Mouse (Mus musculus) heart, embryonic 14.5 days (tissue): Measurements from ENCODE around the gene Ralb. TPM values are rescaled to one million over a fixed set of nuclear protein-coding genes. Genes with fewer than 3 reads are reported as not detected.

Experiments used
- ATAC-seq: fragments of 200-750 bp; cut with Nextera tagmentation; 2 replicates; pipeline ENCODE4 v1.8.0; 2017; ENCODE audit warnings: low read depth, moderate TSS enrichment; ENCODE audit not compliant: insufficient number of reproducible peaks, insufficient read depth, low FRiP score
- H3K27ac ChIP-seq, 2 experiments: fragments of 200-500 bp in 1 of 2; fragments of 300-500 bp in 1 of 2; sonication (generic) in 1 of 2; replicated peaks in 1 of 2; 2 replicates each; pipeline ENCODE4 v1.5.1; 2012 to 2014; ENCODE audit warnings: low read depth in 2 of 2, low read length in 2 of 2, control low read depth in 1 of 2, mild to moderate bottlenecking in 1 of 2, mixed read lengths in 1 of 2; ENCODE audit not compliant: control insufficient read depth in 1 of 2, insufficient read depth in 1 of 2
- H3K27me3 ChIP-seq: fragments of 300-500 bp; sonication (generic); 2 replicates; pipeline ENCODE4 v1.6.1; 2014; ENCODE audit warnings: mild to moderate bottlenecking, low read length, control low read depth; ENCODE audit not compliant: control insufficient read depth, insufficient read depth
- H3K36me3 ChIP-seq: fragments of 300-500 bp; sonication (generic); 2 replicates; pipeline ENCODE4 v1.6.1; 2014; ENCODE audit warnings: mild to moderate bottlenecking, control low read depth, low read length, mixed read lengths; ENCODE audit not compliant: control insufficient read depth, insufficient read depth
- H3K4me1 ChIP-seq, 2 experiments: fragments of 200-500 bp in 1 of 2; fragments of 300-500 bp in 1 of 2; sonication (generic) in 1 of 2; 2 replicates each; pipeline ENCODE4 v1.6.1; 2012 to 2014; ENCODE audit warnings: low read length in 2 of 2, control low read depth in 1 of 2, mixed read lengths in 1 of 2; ENCODE audit not compliant: control insufficient read depth in 2 of 2, insufficient read depth in 2 of 2
- H3K4me2 ChIP-seq: fragments of 300-500 bp; sonication (generic); 2 replicates; pipeline ENCODE4 v1.6.1; 2014; ENCODE audit warnings: mild to moderate bottlenecking, low read length
- H3K4me3 ChIP-seq, 2 experiments: fragments of 200-500 bp in 1 of 2; fragments of 300-500 bp in 1 of 2; sonication (generic) in 1 of 2; 2 replicates each; pipeline ENCODE4 v1.5.1; 2012 to 2014; ENCODE audit warnings: low read length in 2 of 2, mild to moderate bottlenecking in 2 of 2, control low read depth in 1 of 2, low read depth in 1 of 2, moderate library complexity in 1 of 2; ENCODE audit not compliant: control insufficient read depth in 1 of 2, insufficient read depth in 1 of 2
- H3K9ac ChIP-seq: fragments of 300-500 bp; sonication (generic); 2 replicates; pipeline ENCODE4 v1.6.1; 2014; ENCODE audit warnings: mild to moderate bottlenecking, low read length
- H3K9me3 ChIP-seq: fragments of 300-500 bp; sonication (generic); 2 replicates; pipeline ENCODE4 v1.6.1; 2016; ENCODE audit warnings: low read length, control low read depth; ENCODE audit not compliant: control insufficient read depth
- WGBS: fragments of 180-500 bp; shearing (Covaris S2); extraction: QIAGEN DNeasy Blood & Tissue Kit; methylation state at CpG from one replicate; pipeline ENCODE4 v1.1.7; 2014; 5-methylcytosine and 5-hydroxymethylcytosine counted together
- polyA plus RNA-seq: library from polyadenylated mRNA; unstranded; fragments of >200 nt; fragmentation: Nextera tagmentation; extraction: Ambion mirVana; gene quantifications from 2 replicates; pipeline ENCODE4 v1.2.1, GENCODE M21; 2014

Gene Ralb
- polyA plus RNA-seq, 1 experiment from 2014 or later: 127 TPM

- Histone ChIP-seq H3K9ac (no peak overlapping the region), H3K4me1 (peaks cover 8 to 12% of the 10 kb centered on the region in 2 experiments), H3K4me2 (peak overlapping the region; percentile 25; the same call in 1 of the 2 replicates), H3K36me3 (no peaks in the 10 kb centered on the region), H3K9me3 (no peaks in the 10 kb centered on the region), H3K27ac (peak overlapping the region; percentile 59 to 73), H3K4me3 (no peak overlapping the region), H3K27me3 (no peaks in the 10 kb centered on the region)
- WGBS: 14% methylated on average over 2 of the region's 2 CpGs
- peak; percentile 35; the same call in 1 of the 2 replicates for ATAC-seq
These were observed 31.5 kb upstream of the Ralb start for GRCm38 (mm10) chr1:119536122-119536521.

GRCm38 (mm10) chr1:119534341-119534740, 29.7 kb upstream of the Ralb start:
- H3K4me3 ChIP-seq: no peak overlapping the region
- no peaks in the 10 kb centered on the region for H3K27me3 ChIP-seq
- no peaks in the 10 kb centered on the region for H3K9me3 ChIP-seq
- no peak overlapping the region for H3K27ac ChIP-seq
- no peaks in the 10 kb centered on the region; the same call in 1 of the 2 replicates for H3K36me3 ChIP-seq
- 94% methylated on average over 5 of the region's 5 CpGs for WGBS
- H3K9ac ChIP-seq: no peak overlapping the region
- peaks cover 8 to 9% of the 10 kb centered on the region in 2 experiments; a peak in 3 of 4 replicates for H3K4me1 ChIP-seq
- no peak overlapping the region for H3K4me2 ChIP-seq
- no peak for ATAC-seq

DNA sequence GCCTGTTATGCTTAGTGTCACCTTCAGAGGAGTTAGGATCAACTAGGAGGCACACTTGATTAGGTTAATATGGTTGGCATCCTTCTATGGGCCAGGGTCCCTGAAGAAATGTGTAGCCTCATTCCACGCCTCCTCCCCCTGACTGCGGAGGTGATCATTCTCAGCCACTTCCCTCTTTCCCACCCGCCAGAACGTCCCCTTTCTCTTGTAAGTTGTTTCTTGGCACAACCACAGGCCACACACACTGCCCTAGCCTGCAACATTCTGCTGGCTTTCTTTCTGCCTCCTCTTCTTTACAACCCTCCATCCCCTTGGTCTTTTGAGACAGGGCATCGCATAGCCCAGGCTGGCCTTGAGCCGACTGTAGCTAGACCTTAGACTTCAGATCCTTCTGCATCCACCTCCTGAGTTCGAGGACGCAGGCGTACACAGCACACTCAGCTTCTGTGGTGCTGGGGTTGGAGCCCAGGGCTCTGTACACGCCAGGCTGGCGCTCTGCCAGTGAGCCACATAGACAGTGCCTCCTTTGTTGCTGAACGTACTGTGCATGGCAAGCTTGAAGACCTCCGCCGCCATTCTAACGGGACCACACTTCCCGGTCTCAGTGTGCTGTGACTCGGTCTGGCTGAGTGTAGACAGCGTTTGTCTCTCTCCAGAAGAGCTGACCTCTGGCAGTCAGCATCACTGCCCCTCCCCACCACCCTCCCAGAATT, 28.7 kb upstream of the Ralb start:
- Histone ChIP-seq H3K4me3 (no peak overlapping the region), H3K27me3 (no peaks in the 10 kb centered on the region), H3K36me3 (peaks cover 10% of the 10 kb centered on the region), H3K9me3 (0 out of 2 replicates have a peak, but pooled peaks cover 7% of the 10 kb centered on the region), H3K9ac (no peak overlapping the region), H3K4me2 (no peak overlapping the region), H3K4me1 (peaks cover 5 to 8% of the 10 kb centered on the region in 2 experiments; a peak in 3 of 4 replicates), H3K27ac (no peak overlapping the region)
- no peak for ATAC-seq
- 89% methylated on average over 18 of the region's 18 CpGs for WGBS

DNA sequence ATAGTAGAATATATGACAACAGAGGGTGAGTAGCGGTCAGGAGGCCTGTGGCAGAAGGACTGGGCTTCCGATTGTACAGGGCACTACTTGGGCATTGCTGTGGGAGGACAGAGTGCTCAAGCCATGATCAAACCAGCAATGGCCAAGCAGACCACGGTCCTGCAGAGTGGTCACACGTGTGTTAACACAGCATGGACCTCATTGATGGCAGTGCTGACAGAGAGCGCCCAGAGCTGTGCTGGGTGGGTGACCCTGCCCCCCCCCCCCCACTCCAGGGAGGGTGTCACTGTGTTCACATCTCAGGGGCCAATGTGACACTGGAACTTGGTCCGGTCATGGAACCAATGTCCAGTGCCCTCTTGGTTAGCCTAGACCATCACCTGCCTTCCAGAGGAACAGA, 27.6 kb upstream of the Ralb start:
- Histone ChIP-seq H3K9ac (no peak overlapping the region), H3K4me3 (no peak overlapping the region), H3K36me3 (peaks cover 21% of the 10 kb centered on the region), H3K27me3 (no peaks in the 10 kb centered on the region), H3K9me3 (0 out of 2 replicates have a peak, but pooled peaks cover 7% of the 10 kb centered on the region), H3K4me2 (no peak overlapping the region), H3K4me1 (peaks cover 6 to 11% of the 10 kb centered on the region in 2 experiments; a peak in 2 of 4 replicates), H3K27ac (no peak overlapping the region)
- ATAC-seq: no peak
- 93% methylated on average over 6 of the region's 6 CpGs for WGBS

DNA sequence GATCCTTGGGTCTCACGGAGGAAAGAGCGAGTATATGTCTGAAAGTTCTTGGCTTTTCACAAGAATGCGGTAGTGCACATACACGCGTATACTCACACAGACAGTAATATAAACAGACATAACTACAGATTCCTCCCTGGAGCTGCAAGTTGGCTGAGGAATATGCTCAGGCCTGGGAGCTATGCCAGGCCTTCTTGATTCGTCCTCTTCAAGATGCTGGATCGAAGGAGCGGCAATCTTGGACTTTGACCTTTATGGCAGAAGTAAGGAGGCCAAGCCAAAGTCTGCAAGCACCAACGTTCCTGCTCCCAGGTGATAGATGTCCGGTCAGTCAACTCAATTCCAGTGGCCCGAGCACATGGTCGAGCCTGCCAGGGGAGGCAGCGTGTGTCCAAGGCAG, 26.3 kb upstream of the Ralb start:
- no peak for ATAC-seq
- Histone ChIP-seq H3K36me3 (peaks cover 27% of the 10 kb centered on the region), H3K27me3 (no peaks in the 10 kb centered on the region), H3K9me3 (0 out of 2 replicates have a peak, but pooled peaks cover 12% of the 10 kb centered on the region), H3K9ac (no peak overlapping the region), H3K4me2 (no peak overlapping the region), H3K4me1 (peaks cover 13 to 23% of the 10 kb centered on the region in 2 experiments), H3K27ac (no peak overlapping the region), H3K4me3 (no peak overlapping the region)
- 86% methylated on average over 13 of the region's 13 CpGs for WGBS

DNA sequence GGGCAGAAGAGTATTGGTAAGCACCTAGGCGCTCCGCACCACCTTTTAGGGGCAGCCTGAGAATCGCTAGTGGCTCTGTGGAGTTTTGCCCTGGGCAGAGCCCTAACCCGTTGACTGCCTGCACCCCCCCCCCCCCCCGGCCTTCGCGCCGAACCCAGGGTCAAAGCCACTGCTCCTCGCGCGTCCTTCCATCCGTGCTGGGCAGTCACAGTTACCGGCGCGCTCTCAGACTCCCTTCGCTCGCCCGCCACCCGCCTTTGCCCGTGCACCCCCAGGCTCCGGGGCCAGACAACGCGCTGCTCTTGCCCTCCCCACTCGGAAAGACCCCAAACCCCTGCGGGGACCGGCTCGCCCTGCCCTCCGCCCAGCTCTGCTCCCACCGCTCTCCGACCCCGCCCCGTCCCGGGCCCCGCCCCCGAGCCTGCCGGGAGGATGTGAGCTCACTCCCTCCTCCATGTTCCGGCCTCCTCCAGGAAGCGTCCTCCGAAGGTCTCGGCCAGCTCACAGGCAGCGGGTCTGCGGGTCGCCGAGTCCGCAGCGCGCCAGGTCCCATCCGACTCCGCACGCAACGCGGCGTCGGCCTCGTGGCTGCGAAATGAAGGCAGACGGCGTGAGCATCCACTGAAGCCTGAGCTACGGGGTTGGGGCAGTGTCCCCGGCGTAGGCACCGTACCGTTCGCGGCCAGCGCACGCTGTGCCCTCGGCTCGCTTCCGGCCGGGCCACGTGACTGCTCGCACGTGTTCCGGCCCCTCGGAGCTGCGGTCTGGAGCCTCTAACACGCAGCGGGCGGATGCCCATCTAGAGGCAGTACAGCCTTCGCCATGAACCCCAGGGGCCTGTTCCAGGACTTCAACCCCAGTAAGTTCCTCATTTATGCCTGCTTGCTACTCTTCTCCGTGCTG, 21.3 kb upstream of the Ralb start, which contains the start of gene Tmem185b:
Gene Tmem185b (plus strand): TSS at position 472 of the 903 bp plus-strand sequence.
- Histone ChIP-seq H3K27ac (peak within 1 kb of the TSS; percentile 79 to 86), H3K4me3 (peak within 1 kb of the TSS; percentile 69 to 70), H3K9me3 (0 out of 2 replicates have a peak, but pooled peaks cover 12% of the 10 kb centered on the region), H3K9ac (peak within 1 kb of the TSS; percentile 88), H3K36me3 (peaks cover 27% of the 10 kb centered on the region), H3K4me2 (peak within 1 kb of the TSS; percentile 92), H3K27me3 (no peaks in the 10 kb centered on the region), H3K4me1 (peaks cover 15 to 28% of the 10 kb centered on the region in 2 experiments)
- WGBS: 1% methylated on average over 77 of the region's 82 CpGs
- ATAC-seq: peak; percentile 93

GRCm38 (mm10) chr1:119525004-119525444, 20.4 kb upstream of the Ralb start:
- Histone ChIP-seq H3K4me1 (peaks cover 15 to 28% of the 10 kb centered on the region in 2 experiments), H3K36me3 (peaks cover 27% of the 10 kb centered on the region)
- 11% methylated on average over 5 of the region's 5 CpGs for WGBS

More at GRCm38 (mm10) chr1:119525004-119525444, 20.4 kb upstream of the Ralb start:
- H3K9me3 ChIP-seq: 0 out of 2 replicates have a peak, but pooled peaks cover 12% of the 10 kb centered on the region
- H3K4me2 ChIP-seq: peak overlapping the region; percentile 92
- H3K27ac ChIP-seq: peak overlapping the region in 1 of 2 experiments; percentile 86; a peak in 2 of 4 replicates
- H3K4me3 ChIP-seq: peak overlapping the region; percentile 69 to 70; a peak in 3 of 4 replicates
- no peak for ATAC-seq
- no peaks in the 10 kb centered on the region for H3K27me3 ChIP-seq
- peak overlapping the region; percentile 88 for H3K9ac ChIP-seq
